Mouse (Mus musculus): ENCODE results near the gene Slc9a1. TPM values are rescaled to one million over a fixed set of nuclear protein-coding genes. Genes with fewer than 3 reads are reported as not detected.

Gene Slc9a1
- total and polyA plus RNA-seq, 2 experiments from 2014 or later, result 4.4 to 30.8 TPM

DNA sequence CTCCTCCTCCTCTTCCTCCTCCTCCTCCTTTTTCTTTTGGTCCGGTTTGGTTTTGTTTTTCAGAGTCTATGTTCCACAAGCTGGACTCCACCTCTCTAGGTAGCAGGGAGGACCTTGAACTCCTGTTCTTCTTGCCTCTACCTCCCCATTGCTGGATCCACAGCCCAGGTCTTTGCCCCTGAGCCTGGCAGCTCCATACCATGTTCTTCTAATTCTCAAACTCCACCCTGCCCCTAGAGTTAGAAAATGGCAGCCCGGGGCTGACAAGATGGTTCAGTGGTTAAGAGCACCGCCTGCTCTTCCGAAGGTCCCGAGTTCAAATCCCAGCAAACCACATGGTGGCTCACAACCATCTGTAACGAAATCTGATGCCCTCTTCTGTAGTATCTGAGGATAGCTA, 14.9 kb upstream of the Slc9a1 start:
- Histone ChIP-seq H3K27me3 (ENCODE audit: control insufficient read depth, insufficient read depth, low read length) (no peaks in the 10 kb centered on the region), H3K4me2 (ENCODE audit: low read depth, low read length) (no peak overlapping the region), H3K9ac (replicated peaks; ENCODE audit: low read depth, low read length) (no peak overlapping the region), H3K4me3 (ENCODE audit: low read depth, low read length) (no peak overlapping the region), H3K9me3 (replicated peaks; ENCODE audit: control insufficient read depth, low read length) (no peaks in the 10 kb centered on the region), H3K27ac (ENCODE audit: low read depth) (no peak overlapping the region), H3K4me1 (ENCODE audit: control insufficient read depth, insufficient read depth) (no peaks in the 10 kb centered on the region), H3K36me3 (replicated peaks; ENCODE audit: control insufficient read depth, insufficient read depth, low read length) (no peaks in the 10 kb centered on the region)
- TF ChIP-seq CTCF (IDR thresholded peaks at IDR 0.05; ENCODE audit: low read depth) (no peak), EP300 (IDR thresholded peaks at IDR 0.05; ENCODE audit: low read depth) (no peak)
- no peak for DNase-seq (ENCODE audit: low spot score)
- no peak for ATAC-seq (ENCODE audit: insufficient read depth, low read depth)
- 91% methylated on average over 6 of the region's 6 CpGs for WGBS

DNA sequence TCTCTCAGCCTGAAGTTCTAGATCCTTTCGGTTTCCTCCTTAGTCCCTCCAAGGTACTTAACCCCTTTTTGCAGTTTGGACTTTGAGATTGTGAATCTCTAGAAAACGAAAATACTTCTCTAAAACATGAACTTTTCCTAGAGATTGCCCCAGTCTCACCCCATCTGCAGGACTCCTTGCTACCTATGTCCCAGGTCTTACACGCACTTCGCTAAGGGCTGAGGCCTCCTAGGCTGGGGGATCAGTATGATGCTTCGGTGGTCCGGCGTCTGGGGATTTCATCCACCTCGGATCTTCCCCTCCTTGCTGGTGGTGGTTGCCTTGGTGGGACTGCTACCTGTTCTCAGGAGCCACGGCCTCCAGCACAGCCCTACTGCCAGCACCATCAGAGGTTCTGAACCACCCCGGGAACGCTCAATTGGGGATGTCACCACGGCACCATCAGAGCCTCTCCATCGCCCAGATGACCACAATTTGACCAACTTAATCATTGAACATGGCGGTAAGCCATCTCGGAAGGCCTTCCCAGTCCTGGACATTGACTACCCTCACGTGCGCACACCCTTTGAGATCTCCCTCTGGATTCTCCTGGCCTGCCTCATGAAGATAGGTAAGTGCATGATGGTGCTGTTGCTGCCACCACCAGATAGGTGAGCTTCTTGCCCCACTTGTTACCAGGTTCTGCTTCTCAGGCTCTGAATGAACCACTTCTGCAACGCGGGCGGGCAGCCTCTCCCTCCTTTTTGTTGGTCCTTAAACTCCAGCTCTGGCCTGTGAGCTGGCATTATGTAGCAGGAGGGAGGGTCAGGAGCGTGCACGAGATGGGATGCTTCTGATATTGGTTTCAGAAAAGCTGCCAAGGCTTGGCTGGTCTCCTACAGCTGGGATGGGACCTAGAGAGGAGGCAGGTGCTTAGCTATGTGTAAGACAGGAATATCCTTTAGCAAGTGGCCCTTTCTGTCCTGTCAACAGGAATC, 1.1 kb downstream of the Slc9a1 start:
- peak overlapping the region; percentile 89 for H3K9ac ChIP-seq (replicated peaks; ENCODE audit: low read depth, low read length)
- peak overlapping the region; percentile 88 for H3K27ac ChIP-seq (ENCODE audit: low read depth)
- no peaks in the 10 kb centered on the region for H3K27me3 ChIP-seq (ENCODE audit: control insufficient read depth, insufficient read depth, low read length)
- no peak for DNase-seq (ENCODE audit: low spot score)
- TF ChIP-seq CTCF (IDR thresholded peaks at IDR 0.05; ENCODE audit: low read depth), result no peak
- no peak for TF ChIP-seq EP300 (IDR thresholded peaks at IDR 0.05; ENCODE audit: low read depth)
- H3K4me3 ChIP-seq (ENCODE audit: low read depth, low read length), result peak overlapping the region; percentile 95
- H3K4me2 ChIP-seq (ENCODE audit: low read depth, low read length), result peak overlapping the region; percentile 90
- 59% methylated on average over 22 of the region's 22 CpGs for WGBS
- no peaks in the 10 kb centered on the region; the same call in 1 of the 2 replicates for H3K36me3 ChIP-seq (replicated peaks; ENCODE audit: control insufficient read depth, insufficient read depth, low read length)
- ATAC-seq (ENCODE audit: insufficient read depth, low read depth), result no peak
- peaks cover 35% of the 10 kb centered on the region for H3K4me1 ChIP-seq (ENCODE audit: control insufficient read depth, insufficient read depth)
- no peaks in the 10 kb centered on the region for H3K9me3 ChIP-seq (replicated peaks; ENCODE audit: control insufficient read depth, low read length)

DNA sequence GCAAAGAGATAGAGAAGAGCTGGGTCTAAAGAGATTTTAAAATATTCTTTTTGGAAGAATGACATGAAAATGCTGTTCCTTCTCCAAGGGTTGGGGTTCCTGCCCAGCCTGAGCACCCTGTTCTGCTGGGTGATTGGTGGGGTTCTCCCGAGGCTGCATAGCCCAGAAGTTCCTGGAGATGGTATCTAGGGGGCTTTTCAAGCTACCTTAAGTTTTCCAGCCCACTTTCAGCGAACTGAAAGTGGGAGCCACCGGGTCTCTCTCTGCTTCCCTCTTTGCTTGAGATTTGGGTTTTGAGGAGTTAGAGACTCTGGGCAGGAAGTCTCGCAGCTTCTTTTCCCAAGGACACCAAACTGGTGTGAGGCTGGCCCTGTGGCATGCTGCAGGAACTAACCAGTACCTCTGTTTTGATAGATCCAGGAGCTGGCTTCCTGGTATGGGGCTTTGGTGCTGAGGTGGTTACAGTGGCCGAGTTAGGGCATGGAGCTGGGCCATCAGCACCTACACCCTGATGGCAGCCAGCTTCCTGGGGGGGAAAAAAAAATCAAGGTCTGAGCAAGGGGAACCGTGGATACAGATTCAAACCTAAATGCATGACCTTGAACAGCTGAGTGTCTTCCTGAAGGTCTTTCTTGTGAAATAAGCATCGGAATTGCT, 2.2 kb downstream of the Slc9a1 start:
- no peaks in the 10 kb centered on the region for H3K27me3 ChIP-seq (ENCODE audit: control insufficient read depth, insufficient read depth, low read length)
- ATAC-seq (ENCODE audit: insufficient read depth, low read depth), result no peak
- H3K4me3 ChIP-seq (ENCODE audit: low read depth, low read length), result peak overlapping the region; percentile 95
- H3K9me3 ChIP-seq (replicated peaks; ENCODE audit: control insufficient read depth, low read length), result no peaks in the 10 kb centered on the region
- TF ChIP-seq EP300 (IDR thresholded peaks at IDR 0.05; ENCODE audit: low read depth) (no peak), CTCF (IDR thresholded peaks at IDR 0.05; ENCODE audit: low read depth) (no peak)
- H3K9ac ChIP-seq (replicated peaks; ENCODE audit: low read depth, low read length), result peak overlapping the region; percentile 43
- peak; percentile 51 for DNase-seq (ENCODE audit: low spot score)
- peak overlapping the region; percentile 67 for H3K27ac ChIP-seq (ENCODE audit: low read depth)
- H3K4me1 ChIP-seq (ENCODE audit: control insufficient read depth, insufficient read depth), result peaks cover 44% of the 10 kb centered on the region
- WGBS, result 34% methylated on average over 7 of the region's 7 CpGs
- peak overlapping the region; percentile 90 for H3K4me2 ChIP-seq (ENCODE audit: low read depth, low read length)
- no peaks in the 10 kb centered on the region; the same call in 1 of the 2 replicates for H3K36me3 ChIP-seq (replicated peaks; ENCODE audit: control insufficient read depth, insufficient read depth, low read length)

DNA sequence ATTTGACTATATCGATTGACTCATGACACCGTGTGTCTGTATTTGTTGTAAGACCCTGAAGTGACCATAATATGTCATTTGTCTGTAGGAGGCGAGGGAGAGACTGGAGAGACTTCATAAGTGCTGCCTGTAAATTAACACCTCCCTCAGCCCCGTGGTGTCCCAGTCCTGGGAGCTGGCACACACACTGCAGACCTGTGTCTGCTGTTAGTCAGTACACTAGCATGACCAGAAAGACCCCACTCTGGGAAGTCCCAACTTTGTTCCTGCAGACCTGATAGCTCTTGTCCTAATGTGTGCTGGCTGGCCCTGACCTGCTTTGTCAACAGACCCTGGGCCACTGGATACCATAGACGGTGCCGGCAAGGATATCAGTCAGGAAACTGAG, 2.8 kb downstream of the Slc9a1 start:
- H3K36me3 ChIP-seq (replicated peaks; ENCODE audit: control insufficient read depth, insufficient read depth, low read length), result no peaks in the 10 kb centered on the region; the same call in 1 of the 2 replicates
- H3K9me3 ChIP-seq (replicated peaks; ENCODE audit: control insufficient read depth, low read length), result no peaks in the 10 kb centered on the region
- peak overlapping the region; percentile 43 for H3K9ac ChIP-seq (replicated peaks; ENCODE audit: low read depth, low read length)
- 21% methylated on average over 6 of the region's 6 CpGs for WGBS
- peak overlapping the region; percentile 67 for H3K27ac ChIP-seq (ENCODE audit: low read depth)
- H3K4me2 ChIP-seq (ENCODE audit: low read depth, low read length), result peak overlapping the region; percentile 90
- ATAC-seq (ENCODE audit: insufficient read depth, low read depth) (peak; percentile 16; the same call in 1 of the 2 replicates), DNase-seq (ENCODE audit: low spot score) (peak; percentile 61)
- H3K27me3 ChIP-seq (ENCODE audit: control insufficient read depth, insufficient read depth, low read length), result no peaks in the 10 kb centered on the region
- TF ChIP-seq CTCF (IDR thresholded peaks at IDR 0.05; ENCODE audit: low read depth), result no peak
- no peak for TF ChIP-seq EP300 (IDR thresholded peaks at IDR 0.05; ENCODE audit: low read depth)
- H3K4me3 ChIP-seq (ENCODE audit: low read depth, low read length), result peak overlapping the region; percentile 95
- peaks cover 44% of the 10 kb centered on the region for H3K4me1 ChIP-seq (ENCODE audit: control insufficient read depth, insufficient read depth)

DNA sequence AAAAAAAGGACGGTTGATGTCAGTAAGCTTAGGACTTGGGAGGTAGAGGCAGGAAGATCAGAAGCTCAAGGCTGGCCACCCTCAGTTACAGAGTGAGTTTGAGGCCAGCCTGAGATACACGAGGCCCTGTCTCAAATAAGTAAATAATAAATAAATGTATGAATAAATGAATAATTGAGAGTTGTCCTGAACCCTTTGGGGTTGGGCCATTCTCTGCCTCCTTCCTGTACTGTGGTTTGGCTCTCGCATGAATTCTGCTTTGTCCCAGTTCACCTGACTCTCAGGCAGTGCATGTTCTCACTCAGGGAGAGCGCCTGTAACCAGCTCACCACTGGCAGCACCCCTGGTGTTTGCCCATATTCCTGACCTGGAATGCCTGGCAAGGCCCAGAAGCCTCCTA, 4.5 kb downstream of the Slc9a1 start:
- Histone ChIP-seq H3K36me3 (replicated peaks; ENCODE audit: control insufficient read depth, insufficient read depth, low read length) (no peaks in the 10 kb centered on the region; the same call in 1 of the 2 replicates), H3K9ac (replicated peaks; ENCODE audit: low read depth, low read length) (no peak overlapping the region), H3K27me3 (ENCODE audit: control insufficient read depth, insufficient read depth, low read length) (no peaks in the 10 kb centered on the region), H3K27ac (ENCODE audit: low read depth) (no peak overlapping the region), H3K9me3 (replicated peaks; ENCODE audit: control insufficient read depth, low read length) (no peaks in the 10 kb centered on the region), H3K4me2 (ENCODE audit: low read depth, low read length) (no peak overlapping the region), H3K4me3 (ENCODE audit: low read depth, low read length) (no peak overlapping the region), H3K4me1 (ENCODE audit: control insufficient read depth, insufficient read depth) (peaks cover 61% of the 10 kb centered on the region)
- DNase-seq (ENCODE audit: low spot score) (no peak), ATAC-seq (ENCODE audit: insufficient read depth, low read depth) (no peak)
- no peak for TF ChIP-seq CTCF (IDR thresholded peaks at IDR 0.05; ENCODE audit: low read depth)
- TF ChIP-seq EP300 (IDR thresholded peaks at IDR 0.05; ENCODE audit: low read depth), result no peak
- 74% methylated on average over 4 of the region's 4 CpGs for WGBS

All from heart, postnatal 0 days (tissue).